Mouse (Mus musculus): Measurements from ENCODE around the gene Ifna11.
A peak's percentile ranks its signal among the peaks of the same experiment; 100 is the strongest.

The Ifna11 gene

DNA sequence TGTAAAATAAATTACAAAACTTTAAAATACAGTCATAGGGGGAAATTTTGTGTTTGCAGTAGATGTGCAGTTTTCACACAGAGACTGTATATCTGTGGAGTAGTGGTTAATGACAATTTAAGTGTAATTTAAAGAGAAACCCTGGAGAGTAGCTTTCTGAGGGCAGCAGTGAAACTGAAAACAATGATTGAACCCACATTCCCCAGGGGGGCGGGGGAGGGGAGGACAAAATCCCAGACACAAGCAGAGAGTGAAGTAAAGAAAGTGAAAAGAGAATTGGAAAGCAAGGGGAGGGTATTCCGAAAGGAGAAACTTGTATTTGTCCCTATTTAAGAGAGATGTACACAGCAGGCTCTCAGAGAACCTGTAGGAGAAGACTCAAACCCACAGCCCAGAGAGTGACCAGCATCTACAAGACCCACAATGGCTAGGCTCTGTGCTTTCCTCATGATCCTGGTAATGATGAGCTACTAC lies 21.7 kb downstream of the Ifna11 start, which contains the start of gene Ifna4:
Ifna4 (plus strand) TSS at position 424 of the 474 bp plus-strand sequence.
- no peak for DNase-seq

DNA sequence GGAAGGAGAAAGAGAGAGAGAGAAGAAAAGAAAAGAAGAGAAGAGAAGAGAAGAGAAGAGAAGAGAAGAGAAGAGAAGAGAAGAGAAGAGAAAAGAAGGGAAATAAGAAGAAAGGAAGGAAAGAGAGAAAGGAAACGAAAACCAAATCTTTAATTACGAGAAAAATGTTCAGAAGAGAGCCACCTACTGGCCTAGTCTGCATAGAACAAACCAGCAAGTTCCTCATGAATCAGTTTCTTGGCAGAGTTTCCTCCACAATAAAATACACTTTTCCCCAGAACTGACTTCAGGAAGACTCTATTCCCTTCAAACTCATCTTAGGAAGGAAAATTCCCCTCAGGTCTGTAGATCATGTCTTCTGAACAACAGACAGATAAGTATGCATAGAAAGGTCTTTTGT lies 25.6 kb downstream of the Ifna11 start:
- no peak for DNase-seq

DNA sequence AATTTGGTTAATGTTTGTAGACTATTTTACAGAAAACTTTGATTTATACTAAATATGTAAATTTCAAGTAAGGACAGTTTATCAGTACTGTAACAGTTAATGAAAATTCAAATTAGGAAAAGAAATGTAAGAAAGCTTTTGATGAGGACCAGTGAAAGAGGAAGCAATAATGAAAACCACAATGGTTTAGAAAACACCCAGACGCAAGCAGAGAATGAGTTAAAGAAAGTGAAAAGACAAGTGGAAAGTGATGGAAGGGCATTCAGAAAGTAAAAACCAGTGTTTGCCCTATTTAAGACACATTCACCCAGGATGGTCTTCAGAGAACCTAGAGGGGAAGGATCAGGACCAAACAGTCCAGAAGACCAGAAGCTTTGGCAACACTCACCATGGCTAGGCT lies 29.9 kb downstream of the Ifna11 start, which contains the start of gene Ifna1:
Ifna1 (plus strand) TSS at position 390 of the 400 bp plus-strand sequence.
- DNase-seq, result no peak

DNA sequence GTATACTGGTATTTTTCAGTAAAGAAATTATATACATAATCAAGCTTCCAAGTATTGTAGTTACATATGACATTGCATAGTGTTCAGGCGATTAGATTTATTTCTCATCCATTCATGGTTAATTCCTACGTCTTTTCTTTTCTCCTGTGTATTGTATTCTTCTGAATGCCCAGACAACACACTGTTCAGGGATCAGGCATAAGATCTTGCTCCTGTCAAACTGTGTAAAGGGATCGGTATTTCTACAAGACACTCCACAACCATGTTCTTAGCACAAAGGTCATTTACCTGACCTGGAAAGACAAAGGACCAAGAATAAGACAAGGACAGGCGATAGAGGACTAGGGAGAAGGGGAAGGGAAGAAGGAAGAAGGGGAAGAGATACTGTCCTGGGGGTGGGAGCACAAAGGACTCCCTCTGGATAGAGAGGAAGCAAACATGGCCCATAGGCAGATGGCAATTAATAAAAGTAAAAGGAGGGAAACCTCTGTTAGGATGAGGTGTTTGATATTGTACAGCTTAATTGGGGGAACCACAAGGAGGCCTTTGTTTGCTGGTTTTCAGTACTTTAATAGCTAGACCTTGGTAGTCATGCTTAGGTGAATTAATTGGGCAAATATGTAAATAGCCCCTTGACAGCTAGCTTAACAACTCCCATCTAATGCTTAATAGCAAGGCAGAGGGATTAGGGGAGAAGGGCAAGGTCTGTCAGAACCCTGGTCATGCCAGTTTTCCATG lies 31.4 kb downstream of the Ifna11 start:
- no peak for DNase-seq

DNA sequence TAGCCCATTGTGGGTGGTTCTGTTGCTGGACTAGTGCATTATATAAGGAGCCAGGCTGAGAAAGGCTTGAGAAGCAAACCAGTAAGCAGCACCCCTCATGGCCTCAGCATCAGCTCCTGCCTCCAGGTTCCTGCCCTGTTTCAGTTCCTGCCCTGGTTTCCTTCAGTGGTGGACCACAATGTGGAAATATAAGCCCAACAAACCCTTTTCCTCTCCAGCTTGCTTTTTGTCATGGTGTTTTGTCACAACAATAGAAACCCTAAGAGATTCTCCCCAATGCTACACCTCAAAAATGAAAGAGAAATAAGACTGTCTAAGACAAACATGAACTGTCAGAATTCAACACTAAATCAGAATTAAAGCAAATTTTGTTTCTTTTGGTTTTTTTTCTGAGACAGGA lies 39.5 kb downstream of the Ifna11 start:
- no peak for DNase-seq

DNA sequence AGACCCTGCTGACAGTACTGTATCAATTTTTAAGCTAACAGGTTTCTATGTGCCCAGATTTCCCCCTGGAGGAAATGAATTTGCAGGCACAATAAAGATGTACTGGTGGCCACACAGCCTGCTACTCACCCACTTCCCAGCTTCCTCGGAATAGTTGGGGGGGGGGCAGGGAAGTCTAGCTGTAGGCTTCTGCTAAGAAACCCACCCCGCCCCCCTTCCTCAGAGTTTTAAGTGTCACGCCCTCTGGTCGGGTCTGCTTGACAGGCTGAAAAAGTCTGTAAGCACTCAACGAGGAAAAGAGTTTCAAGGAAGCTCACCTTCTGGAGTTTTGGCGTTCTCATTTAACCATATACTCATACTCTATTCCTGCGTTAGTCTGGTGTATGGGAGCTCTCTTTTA lies 43.5 kb downstream of the Ifna11 start:
- no peak for DNase-seq

DNA sequence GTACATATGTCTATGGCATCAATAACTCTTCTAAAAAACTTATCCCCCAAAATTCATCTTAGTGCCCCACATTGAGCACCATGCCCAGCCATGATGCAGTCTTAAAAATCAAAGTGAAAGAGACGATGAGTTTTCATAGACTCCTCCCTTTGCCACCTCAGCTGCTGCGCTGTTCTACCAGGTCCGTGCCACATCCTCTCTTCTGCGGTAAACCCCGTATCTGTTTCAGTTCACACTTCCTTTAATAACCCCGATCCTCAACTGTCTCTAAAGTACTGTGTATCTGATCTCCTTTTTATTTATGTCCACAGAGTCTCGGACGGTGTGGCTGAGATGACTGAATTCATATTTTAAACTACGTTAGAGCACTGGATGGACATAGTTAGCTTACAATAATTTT lies 44.8 kb downstream of the Ifna11 start:
- DNase-seq, result no peak

DNA sequence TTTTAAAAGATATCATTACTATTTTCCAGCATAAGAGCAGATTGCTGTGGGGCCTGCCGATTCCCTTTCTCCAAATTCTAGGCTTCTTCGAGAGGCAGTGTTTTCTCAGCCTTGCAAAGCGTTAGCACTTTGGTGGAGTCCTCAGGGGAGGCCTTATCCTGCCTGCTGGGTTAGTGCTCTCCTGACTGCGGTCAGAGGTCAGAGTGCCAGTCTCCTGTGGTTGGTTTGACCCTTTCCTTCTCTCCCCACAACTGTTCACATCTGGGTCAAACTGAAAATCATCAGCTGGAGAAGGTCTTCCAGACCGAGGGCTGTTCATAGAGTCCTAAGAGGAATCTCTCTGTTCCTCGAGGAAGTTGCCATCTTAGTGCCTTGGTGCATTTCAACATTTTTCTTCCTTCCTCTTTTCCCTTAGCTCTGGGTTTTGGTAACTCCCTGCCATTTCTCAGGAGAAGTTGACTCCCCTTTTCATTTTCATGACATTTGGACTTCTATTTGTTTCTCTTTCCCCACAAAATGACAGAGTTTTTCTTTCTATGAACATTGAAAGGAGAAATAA lies 45.3 kb downstream of the Ifna11 start:
- DNase-seq, result no peak

DNA sequence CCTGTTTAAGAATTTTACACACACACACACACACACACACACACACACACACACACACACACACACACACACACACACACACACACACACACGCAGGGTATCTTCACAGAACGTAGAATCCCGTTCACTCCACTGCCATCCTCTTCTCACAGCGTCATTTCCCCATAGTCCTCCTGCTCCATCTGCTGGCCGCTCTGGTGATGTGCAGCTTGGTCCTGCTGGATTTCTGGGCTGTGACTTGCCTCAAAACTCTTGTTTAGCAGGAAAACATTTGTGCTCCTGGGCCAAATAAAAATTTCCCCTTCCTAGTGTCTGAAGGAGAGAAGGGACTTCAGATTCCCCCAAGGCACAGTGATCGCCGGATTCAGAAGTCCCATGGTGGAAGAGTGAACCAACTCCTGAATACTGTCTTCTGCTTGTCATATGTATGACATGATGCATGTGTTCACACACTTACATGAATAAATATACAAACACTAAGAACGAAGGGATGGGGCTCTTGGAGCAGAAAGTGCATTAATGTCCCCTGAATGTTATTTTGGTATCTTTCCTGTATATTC lies 47.7 kb downstream of the Ifna11 start:
- peak; percentile 78 for DNase-seq

DNA sequence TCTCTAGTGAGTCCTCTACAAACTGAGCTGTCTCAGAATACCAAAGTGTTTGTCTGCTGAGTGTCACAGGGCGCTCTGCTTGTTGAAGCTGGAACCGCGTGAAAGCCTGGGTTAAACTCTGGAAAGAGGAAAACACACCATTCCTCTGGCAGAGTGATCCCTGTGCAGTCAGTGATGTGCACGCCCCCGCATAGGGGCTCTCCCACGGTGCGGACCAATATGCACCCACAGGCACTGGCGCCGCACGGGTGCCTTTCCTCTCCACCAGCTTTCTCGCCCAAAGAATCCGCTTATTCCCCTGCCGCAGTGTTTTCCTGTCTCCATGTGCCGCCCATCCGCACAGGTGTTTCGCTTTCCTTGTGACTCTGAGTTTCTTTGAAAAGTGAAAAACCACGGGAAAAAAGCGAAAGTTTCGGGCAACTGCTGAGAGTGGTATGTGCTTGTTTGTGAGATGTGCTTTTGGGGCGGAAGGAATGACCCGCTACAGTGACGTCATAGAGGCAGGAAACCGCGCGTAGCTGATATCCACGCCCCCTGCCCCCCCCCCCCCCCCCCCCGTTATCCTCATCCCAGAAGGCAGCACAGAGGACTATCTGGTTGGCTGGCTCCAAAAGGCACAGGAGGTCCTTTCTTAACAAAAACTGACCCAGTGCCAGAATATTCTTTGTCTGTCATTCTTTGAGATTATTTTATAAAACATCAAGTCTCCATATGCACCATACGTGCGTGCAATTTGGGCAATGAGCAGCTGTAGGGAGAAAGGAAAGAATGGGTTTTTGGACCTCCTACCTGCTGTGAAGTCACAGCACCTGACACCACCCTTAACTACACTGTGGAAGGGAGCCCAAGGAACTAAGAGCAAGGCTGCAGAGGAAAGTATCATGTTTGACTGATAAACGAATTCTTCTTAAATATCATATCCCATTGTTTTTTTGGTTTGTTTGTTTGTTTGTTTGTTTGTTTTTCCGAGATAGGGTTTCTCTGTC lies 48.5 kb downstream of the Ifna11 start:
- DNase-seq, result peak; percentile 30
